Mouse (Mus musculus) heart, adult 18-20 months (tissue): Measurements from ENCODE around the gene Tmbim1. TPM values are rescaled to one million over a fixed set of nuclear protein-coding genes. Genes with fewer than 3 reads are reported as not detected.
"Not testable (repeated sequence)": the region's sequence is repeated elsewhere in the genome, so short reads cannot be mapped to it uniquely, and the experiment has no call there.

Experiments
- DNase-seq, 2 experiments: peaks; one replicate each; pipeline ENCODE4 v3.0.0; 2021 to 2022; ENCODE audit warnings: mixed read lengths in 1 of 2
- long read RNA-seq, 2 experiments: library from polyadenylated mRNA; stranded (forward); transcript quantifications; one replicate each; pipeline ENCODE4 v2.0.0; 2021
- total RNA-seq, 2 experiments: library from RNA; stranded (reverse); gene quantifications; 2 replicates each; pipeline ENCODE4 v1.2.3; 2021

The Tmbim1 gene
- total RNA-seq = 10 to 100 TPM; 40.2 to 46.3 TPM
- long read RNA-seq, experiment 1, full-length matches to known transcripts = 11 of 18 reads
- long read RNA-seq, experiment 1, partial matches to known transcripts = 1 of 18 reads
- long read RNA-seq, experiment 1, other reads (novel, unspliced or antisense) = 6 of 18 reads
- long read RNA-seq, experiment 2, full-length matches to known transcripts = 4 of 10 reads
- long read RNA-seq, experiment 2, partial matches to known transcripts = 0 of 10 reads
- long read RNA-seq, experiment 2, other reads (novel, unspliced or antisense) = 6 of 10 reads

GRCm38 (mm10) chr1:74305522-74305921, at the start of gene Tmbim1:
TSS of gene Tmbim1 (minus strand) at chr1:74305622.
- DNase-seq = no peak

DNA sequence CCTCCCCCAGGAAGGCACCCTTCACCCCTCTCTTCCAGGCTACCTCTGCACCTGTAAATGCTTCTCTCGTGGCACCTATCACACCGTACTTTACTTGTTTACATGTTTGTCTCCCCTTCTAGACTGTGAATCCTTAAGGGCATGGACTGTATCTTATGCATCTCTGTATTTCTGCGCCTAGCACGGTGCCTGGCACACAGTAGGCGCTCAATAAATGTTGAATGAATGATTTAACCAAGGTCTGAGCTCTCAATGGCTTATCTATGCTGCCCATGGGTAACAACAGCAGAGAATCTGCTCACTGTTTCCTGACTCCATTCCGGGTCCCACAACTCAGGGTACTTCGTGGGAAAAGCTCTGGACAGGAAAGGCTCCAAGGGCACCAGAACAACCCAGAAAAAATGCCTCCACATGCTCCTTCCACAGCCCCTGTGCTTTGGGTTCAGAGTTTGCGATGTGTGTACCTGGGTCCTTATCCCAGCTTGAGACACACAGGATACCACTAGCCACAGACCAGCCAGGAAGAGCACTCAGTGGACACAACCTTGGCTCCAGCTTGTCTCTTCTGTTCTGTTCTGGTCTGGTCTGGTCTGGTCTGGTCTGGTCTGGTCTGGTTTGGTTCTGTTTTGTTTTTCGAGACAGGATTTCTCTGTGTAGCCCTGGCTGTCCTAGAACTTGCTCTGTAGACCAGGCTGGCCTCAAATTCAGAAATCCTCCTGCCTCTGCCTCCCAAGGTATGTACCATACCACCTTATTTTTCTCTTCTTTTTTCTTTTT, 48.2 kb upstream of the Tmbim1 start:
- no peak for DNase-seq

DNA sequence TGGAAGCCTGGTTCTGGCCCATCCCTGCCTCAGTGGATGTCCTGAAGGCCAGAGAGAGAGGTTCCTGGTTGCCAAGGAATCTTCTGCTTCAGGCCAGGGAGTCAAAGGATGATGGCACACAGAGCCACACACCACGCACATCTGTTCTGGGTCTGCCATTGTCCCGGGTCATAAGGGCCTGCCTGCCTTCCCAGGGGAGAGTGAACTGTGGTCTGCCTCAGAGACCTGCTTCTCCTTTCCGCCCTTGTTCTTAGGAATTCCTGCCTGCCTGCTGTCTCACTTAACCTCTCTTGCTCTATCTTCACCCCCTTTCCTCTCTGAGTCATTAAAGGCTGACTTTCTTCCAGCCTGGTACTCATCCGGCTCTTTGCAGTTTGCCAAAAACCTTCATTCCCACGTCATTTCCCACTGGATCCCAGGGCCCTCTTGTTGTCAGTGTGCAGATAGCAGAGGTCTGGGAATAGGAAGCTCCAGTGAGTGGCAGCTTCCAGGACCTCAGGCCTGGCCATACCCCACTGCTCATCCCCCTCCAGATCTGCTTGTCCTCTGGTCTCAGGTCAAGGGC, 47.2 kb upstream of the Tmbim1 start:
- peak in 1 of 2 experiments; percentile 37 for DNase-seq

GRCm38 (mm10) chr1:74351185-74351769, 45.9 kb upstream of the Tmbim1 start:
- DNase-seq = no peak

DNA sequence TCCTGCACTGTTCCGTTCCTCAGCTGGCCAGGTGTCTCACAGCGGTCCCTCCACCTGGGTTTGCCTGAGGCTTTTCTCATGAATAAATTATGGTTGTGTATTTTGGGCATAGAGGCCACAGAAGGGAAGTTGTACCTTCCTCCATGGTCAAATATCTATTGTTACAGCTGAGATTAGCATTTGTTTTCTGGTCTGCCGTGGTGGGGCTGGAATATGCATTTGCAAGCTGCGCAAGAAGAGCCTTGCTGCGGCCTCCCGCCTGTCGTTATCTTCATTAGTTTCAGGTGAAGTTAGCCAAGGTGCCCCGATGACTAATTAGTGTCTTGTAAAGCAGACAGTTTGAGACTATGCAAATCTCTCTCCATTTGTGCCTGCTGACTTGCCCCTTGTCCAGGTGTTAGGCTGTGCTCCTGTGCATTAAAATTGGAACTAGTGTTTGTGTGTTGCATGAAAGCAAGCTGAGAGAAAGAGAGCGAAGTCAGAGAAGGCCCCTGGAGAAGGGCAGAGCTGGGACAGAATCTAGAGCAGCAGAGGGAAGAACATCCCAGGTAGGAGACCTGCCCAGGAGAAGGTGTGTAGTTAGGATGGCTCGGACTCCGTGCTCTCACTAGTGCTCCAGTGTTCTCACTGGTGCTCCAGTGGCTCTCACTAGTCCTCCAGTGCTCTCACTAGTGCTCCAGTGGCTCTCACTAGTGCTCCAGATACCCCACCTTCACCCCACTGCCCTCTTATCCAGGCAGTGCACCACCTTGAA, 38.9 kb upstream of the Tmbim1 start:
- no peak for DNase-seq

GRCm38 (mm10) chr1:74343161-74343560, 37.7 kb upstream of the Tmbim1 start:
- DNase-seq = no peak

GRCm38 (mm10) chr1:74342308-74342707, 36.9 kb upstream of the Tmbim1 start:
- DNase-seq = no peak

GRCm38 (mm10) chr1:74341898-74342297, 36.5 kb upstream of the Tmbim1 start:
- no peak for DNase-seq

DNA sequence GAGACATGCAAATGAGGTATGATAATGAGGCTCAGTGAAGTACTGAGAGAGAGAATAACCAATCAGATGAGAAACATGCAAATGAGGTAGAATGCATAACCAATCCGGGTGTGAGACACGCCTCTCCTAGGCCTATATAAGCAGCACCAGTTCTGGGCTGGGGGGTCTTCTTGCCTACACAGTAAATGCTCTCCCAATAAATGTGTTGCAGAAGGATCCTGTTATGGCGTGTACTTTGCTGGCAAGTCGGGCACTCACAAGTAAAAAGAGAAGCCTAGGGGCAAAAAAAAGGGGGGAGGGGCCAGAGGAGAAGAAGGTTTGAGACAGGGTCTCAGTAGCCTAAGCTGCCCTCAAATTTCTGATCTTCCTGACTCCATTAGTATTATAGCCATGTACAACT, 35.6 kb upstream of the Tmbim1 start:
- not testable (repeated sequence) for DNase-seq

DNA sequence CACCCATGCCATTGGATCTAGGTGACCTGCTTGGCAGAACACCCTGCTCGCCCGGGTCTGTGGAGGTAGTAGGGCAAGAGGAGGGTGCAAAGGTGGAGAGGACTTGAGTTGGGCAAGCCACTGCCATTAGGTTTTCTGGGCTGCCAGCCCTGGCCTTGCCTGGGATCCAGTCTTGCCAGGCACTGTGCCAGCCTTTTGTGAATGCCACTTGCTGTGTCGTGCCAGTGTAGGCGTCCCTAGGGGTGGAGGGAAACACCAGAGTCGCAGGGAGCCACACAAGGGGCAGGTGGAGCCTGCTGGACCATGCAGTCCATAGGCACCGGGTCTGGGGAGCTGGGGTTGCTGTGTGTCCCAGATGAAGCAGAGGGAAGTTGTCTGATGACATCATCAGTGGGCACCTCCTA, 34.9 kb upstream of the Tmbim1 start:
- peak; percentile 79 to 86 for DNase-seq

- DNase-seq = no peak
Observed at GRCm38 (mm10) chr1:74339917-74340316, 34.5 kb upstream of the Tmbim1 start.

GRCm38 (mm10) chr1:74338626-74339025, 33.2 kb upstream of the Tmbim1 start:
- DNase-seq = no peak

DNA sequence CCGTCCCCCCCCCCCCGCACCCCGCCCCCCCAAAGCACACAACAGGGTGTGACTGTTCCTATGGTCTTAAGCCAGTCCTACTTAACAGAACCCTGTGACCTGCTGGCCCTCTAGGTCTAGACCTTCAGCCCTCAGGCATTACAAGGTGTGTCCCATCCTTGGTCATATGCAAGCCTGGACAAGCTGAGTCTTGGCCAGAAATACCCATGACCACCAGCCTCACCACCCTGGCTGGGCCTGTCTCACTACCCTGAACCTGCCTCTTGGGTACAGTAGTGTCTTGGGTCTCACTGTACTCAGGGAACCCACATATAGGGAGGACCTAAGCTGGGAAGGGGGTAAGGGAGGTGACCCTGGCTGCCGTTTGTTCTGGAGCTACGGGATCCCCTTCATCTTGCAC, 32.6 kb upstream of the Tmbim1 start:
- no peak for DNase-seq

- DNase-seq = peak; percentile 34 to 44
Observed at GRCm38 (mm10) chr1:74337241-74337771, 31.9 kb upstream of the Tmbim1 start.

DNA sequence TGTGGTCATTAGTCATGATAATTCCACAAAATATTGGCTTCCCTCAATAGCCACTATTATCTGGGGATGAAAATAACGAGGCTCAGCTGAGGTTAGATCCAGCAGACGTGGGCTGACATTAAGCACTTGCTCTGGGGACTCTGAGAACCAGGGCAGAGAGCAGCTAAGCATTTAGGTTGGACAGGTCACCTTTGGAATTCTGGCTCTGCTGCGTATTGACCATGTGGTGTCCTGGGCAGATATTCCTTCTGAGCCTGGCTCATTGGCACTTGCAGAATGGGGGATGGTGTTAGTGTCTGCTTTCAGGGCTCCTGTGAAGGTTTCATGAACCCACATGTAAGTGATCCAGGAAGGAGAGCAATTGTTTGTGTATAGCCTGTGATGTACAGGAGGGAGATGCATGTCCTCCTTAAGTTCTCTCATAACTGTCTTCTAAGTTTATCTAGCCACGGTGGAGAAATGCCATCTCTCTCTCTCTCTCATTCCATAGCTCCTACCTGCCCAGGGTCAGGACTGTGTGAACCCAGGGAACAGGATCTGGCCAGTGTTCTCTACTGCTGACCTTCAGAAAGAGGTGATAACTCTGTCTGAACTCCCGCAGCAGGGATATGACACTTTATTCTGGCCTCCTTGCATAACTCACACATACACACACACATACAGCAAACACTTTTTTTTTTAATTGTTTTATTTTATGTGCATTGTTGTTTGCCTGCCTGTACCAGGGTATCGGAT, 30.2 kb upstream of the Tmbim1 start:
- DNase-seq = peak; percentile 55 to 70

- DNase-seq = peak; percentile 53 to 78
Observed at GRCm38 (mm10) chr1:74335033-74335432, 29.6 kb upstream of the Tmbim1 start.

GRCm38 (mm10) chr1:74334607-74335006, 29.2 kb upstream of the Tmbim1 start:
- DNase-seq = peak in 1 of 2 experiments; percentile 33

- DNase-seq = no peak
Observed at GRCm38 (mm10) chr1:74332930-74333329, 27.5 kb upstream of the Tmbim1 start.

- peak; percentile 95 to 97 for DNase-seq
Observed at GRCm38 (mm10) chr1:74332241-74332763, 26.9 kb upstream of the Tmbim1 start.

- peak; percentile 57 to 75 for DNase-seq
Observed at GRCm38 (mm10) chr1:74331046-74331681, 25.7 kb upstream of the Tmbim1 start.
